Mouse (Mus musculus): ENCODE results near the gene Zc3hav1. TPM values are rescaled to one million over a fixed set of nuclear protein-coding genes. Genes with fewer than 3 reads are reported as not detected.

Zc3hav1 gene
- polyA plus RNA-seq, 1 experiment: 6.1 TPM

GRCm38 (mm10) chr6:38341751-38342665 is 12.4 kb downstream of the Zc3hav1 start:
- Histone ChIP-seq H3K36me3 (replicated peaks; ENCODE audit: low read length) (peaks cover 47% of the 10 kb centered on the region), H3K4me3 (replicated peaks) (peak overlapping the region; percentile 91), H3K9me3 (no peaks in the 10 kb centered on the region), H3K27me3 (replicated peaks) (no peaks in the 10 kb centered on the region), H3K4me1 (peaks cover 92% of the 10 kb centered on the region)
- TF ChIP-seq GATA1 (IDR thresholded peaks at IDR 0.05; ENCODE audit: borderline replicate concordance, low read length) (peak; percentile 16; the same call in 1 of the 3 replicates), FLI1 (IDR thresholded peaks at IDR 0.05; ENCODE audit: low read length) (no peak)

GRCm38 (mm10) chr6:38339078-38339477 is 15.3 kb downstream of the Zc3hav1 start:
- Histone ChIP-seq H3K4me1 (peaks cover 63% of the 10 kb centered on the region), H3K4me3 (replicated peaks) (no peak overlapping the region), H3K36me3 (replicated peaks; ENCODE audit: low read length) (peaks cover 65% of the 10 kb centered on the region), H3K9me3 (no peaks in the 10 kb centered on the region), H3K27me3 (replicated peaks) (no peaks in the 10 kb centered on the region)
- TF ChIP-seq GATA1 (IDR thresholded peaks at IDR 0.05; ENCODE audit: borderline replicate concordance, low read length) (no peak), FLI1 (IDR thresholded peaks at IDR 0.05; ENCODE audit: low read length) (no peak)

DNA sequence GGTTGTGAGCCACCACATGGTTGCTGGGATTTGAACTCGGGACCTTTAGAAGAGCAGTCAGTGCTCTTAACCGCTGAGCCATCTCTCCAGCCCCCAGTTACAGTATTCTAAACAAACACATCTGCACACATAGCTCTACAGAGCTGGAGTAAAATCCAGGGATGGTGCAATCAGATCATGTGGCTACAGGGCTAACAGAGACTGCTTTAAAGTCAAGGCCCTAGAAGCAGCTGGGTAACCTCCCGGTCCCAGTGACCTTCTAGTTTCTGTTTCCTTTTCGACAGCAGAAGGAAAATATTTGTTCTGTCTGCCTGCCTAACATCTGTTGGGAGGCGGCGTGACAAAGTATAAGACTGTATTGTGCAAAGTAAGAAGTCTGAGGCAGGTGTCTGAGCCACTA is 16.5 kb downstream of the Zc3hav1 start:
- Histone ChIP-seq H3K36me3 (replicated peaks; ENCODE audit: low read length) (peaks cover 77% of the 10 kb centered on the region), H3K4me1 (peaks cover 52% of the 10 kb centered on the region), H3K9me3 (no peaks in the 10 kb centered on the region), H3K27me3 (replicated peaks) (no peaks in the 10 kb centered on the region), H3K4me3 (replicated peaks) (no peak overlapping the region)
- TF ChIP-seq GATA1 (IDR thresholded peaks at IDR 0.05; ENCODE audit: borderline replicate concordance, low read length): no peak
- TF ChIP-seq FLI1 (IDR thresholded peaks at IDR 0.05; ENCODE audit: low read length): no peak

DNA sequence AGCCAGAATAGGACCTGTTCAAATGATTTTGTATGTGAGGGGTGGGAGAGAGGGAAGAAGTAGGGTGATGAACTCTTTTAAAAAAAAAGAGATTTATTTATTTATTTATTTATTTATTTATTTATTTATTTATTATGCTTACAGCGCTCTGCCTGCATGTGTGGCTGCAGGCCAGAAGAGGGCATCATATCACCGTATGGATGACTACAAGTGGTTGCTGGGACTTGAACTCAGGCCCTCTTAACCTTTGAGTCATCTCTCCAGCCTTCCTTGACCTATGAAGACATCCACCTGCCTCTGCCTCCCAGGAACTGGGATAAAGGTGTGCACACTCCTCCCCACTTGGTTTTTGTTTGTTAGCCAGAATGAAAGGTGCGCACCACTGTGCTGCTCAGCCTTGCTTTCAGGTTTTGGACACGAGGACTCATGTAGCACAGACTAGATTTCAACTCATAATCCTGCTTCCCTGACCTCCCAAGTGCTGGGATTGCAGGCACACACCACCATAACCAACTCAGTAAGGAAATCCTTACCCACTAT is 17.2 kb downstream of the Zc3hav1 start:
- TF ChIP-seq FLI1 (IDR thresholded peaks at IDR 0.05; ENCODE audit: low read length): no peak
- TF ChIP-seq GATA1 (IDR thresholded peaks at IDR 0.05; ENCODE audit: borderline replicate concordance, low read length): no peak
- H3K27me3 ChIP-seq (replicated peaks): no peaks in the 10 kb centered on the region
- H3K4me3 ChIP-seq (replicated peaks): no peak overlapping the region
- H3K4me1 ChIP-seq: peaks cover 44% of the 10 kb centered on the region
- H3K9me3 ChIP-seq: no peaks in the 10 kb centered on the region
- peaks cover 84% of the 10 kb centered on the region for H3K36me3 ChIP-seq (replicated peaks; ENCODE audit: low read length)

DNA sequence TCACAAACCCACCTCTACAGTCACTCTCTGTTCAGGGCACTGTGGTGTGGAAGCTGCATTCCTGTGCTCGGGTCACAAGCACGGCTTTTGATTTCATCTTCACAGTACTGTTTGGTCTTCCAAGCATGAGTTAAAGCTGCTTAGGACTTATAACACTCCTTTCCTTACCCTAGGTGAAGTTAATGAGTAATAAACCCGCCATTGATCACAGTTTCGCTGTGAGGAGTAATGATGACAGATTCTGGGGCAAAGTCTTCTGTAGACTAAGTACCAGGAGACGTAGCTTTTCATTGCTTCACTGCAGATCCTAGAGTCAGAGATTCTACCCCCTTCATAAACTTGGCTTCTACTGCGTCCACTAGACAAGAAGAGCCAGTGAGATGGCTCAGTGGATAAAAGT is 19.1 kb downstream of the Zc3hav1 start:
- Histone ChIP-seq H3K4me1 (peaks cover 28% of the 10 kb centered on the region), H3K4me3 (replicated peaks) (no peak overlapping the region), H3K27me3 (replicated peaks) (no peaks in the 10 kb centered on the region), H3K9me3 (no peaks in the 10 kb centered on the region), H3K36me3 (replicated peaks; ENCODE audit: low read length) (peaks cover 94% of the 10 kb centered on the region)
- TF ChIP-seq FLI1 (IDR thresholded peaks at IDR 0.05; ENCODE audit: low read length) (no peak), GATA1 (IDR thresholded peaks at IDR 0.05; ENCODE audit: borderline replicate concordance, low read length) (no peak)

- TF ChIP-seq FLI1 (IDR thresholded peaks at IDR 0.05; ENCODE audit: low read length) (no peak), GATA1 (IDR thresholded peaks at IDR 0.05; ENCODE audit: borderline replicate concordance, low read length) (no peak)
- Histone ChIP-seq H3K36me3 (replicated peaks; ENCODE audit: low read length) (peaks cover 86% of the 10 kb centered on the region), H3K27me3 (replicated peaks) (no peaks in the 10 kb centered on the region), H3K4me3 (replicated peaks) (no peak overlapping the region), H3K4me1 (peaks cover 2% of the 10 kb centered on the region; the same call in 1 of the 2 replicates), H3K9me3 (peaks cover 5% of the 10 kb centered on the region)
These were observed 27.8 kb downstream of the Zc3hav1 start for GRCm38 (mm10) chr6:38326596-38326995.

DNA sequence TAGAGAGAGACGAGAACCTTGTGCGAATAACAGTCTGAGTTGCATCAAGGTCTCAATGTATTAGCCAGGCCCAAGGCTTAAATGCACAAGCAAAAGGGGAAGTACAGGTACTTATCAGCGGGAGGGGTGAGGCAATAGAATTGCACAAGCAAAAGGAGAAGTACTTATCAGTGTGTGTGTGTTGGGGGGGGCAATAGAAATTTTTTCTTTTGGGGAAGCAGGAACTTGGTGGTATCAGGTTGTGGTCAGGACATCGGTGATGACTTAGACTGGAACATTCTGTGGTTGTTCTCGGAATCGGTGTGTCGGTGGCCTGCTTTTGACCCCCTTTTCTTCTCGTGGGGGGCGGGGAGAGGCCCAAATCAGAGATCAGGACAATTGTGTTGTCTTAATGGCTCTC is 33.8 kb downstream of the Zc3hav1 start:
- no peak for TF ChIP-seq FLI1 (IDR thresholded peaks at IDR 0.05; ENCODE audit: low read length)
- no peak for TF ChIP-seq GATA1 (IDR thresholded peaks at IDR 0.05; ENCODE audit: borderline replicate concordance, low read length)

GRCm38 (mm10) chr6:38316050-38316449 is 38.4 kb downstream of the Zc3hav1 start:
- H3K4me1 ChIP-seq: peaks cover 43% of the 10 kb centered on the region
- peak overlapping the region; percentile 75 for H3K4me3 ChIP-seq (replicated peaks)
- no peaks in the 10 kb centered on the region for H3K27me3 ChIP-seq (replicated peaks)
- peaks cover 14% of the 10 kb centered on the region for H3K9me3 ChIP-seq
- TF ChIP-seq GATA1 (IDR thresholded peaks at IDR 0.05; ENCODE audit: borderline replicate concordance, low read length): no peak
- TF ChIP-seq FLI1 (IDR thresholded peaks at IDR 0.05; ENCODE audit: low read length): no peak
- H3K36me3 ChIP-seq (replicated peaks; ENCODE audit: low read length): peaks cover 94% of the 10 kb centered on the region

More for the DNA sequence above, 33.8 kb downstream of the Zc3hav1 start:
- H3K4me1 ChIP-seq: peaks cover 20% of the 10 kb centered on the region
- no peaks in the 10 kb centered on the region for H3K27me3 ChIP-seq (replicated peaks)
- H3K36me3 ChIP-seq (replicated peaks; ENCODE audit: low read length): peaks cover 96% of the 10 kb centered on the region
- no peak overlapping the region for H3K4me3 ChIP-seq (replicated peaks)
- peaks cover 24% of the 10 kb centered on the region for H3K9me3 ChIP-seq

GRCm38 (mm10) chr6:38309741-38310140 is 44.7 kb downstream of the Zc3hav1 start:
- Histone ChIP-seq H3K4me1 (peaks cover 45% of the 10 kb centered on the region), H3K4me3 (replicated peaks) (no peak overlapping the region), H3K9me3 (peaks cover 2% of the 10 kb centered on the region; the same call in 1 of the 2 replicates), H3K27me3 (replicated peaks) (no peaks in the 10 kb centered on the region), H3K36me3 (replicated peaks; ENCODE audit: low read length) (peaks cover 96% of the 10 kb centered on the region)
- TF ChIP-seq GATA1 (IDR thresholded peaks at IDR 0.05; ENCODE audit: borderline replicate concordance, low read length): no peak
- no peak for TF ChIP-seq FLI1 (IDR thresholded peaks at IDR 0.05; ENCODE audit: low read length)

GRCm38 (mm10) chr6:38304981-38305380 is 49.4 kb downstream of the Zc3hav1 start:
- H3K27me3 ChIP-seq (replicated peaks): peaks cover 2% of the 10 kb centered on the region
- H3K9me3 ChIP-seq: peaks cover 27% of the 10 kb centered on the region

More at GRCm38 (mm10) chr6:38304981-38305380, 49.4 kb downstream of the Zc3hav1 start:
- H3K4me1 ChIP-seq: peaks cover 10% of the 10 kb centered on the region
- H3K36me3 ChIP-seq (replicated peaks; ENCODE audit: low read length): peaks cover 76% of the 10 kb centered on the region
- H3K4me3 ChIP-seq (replicated peaks): no peak overlapping the region
- TF ChIP-seq FLI1 (IDR thresholded peaks at IDR 0.05; ENCODE audit: low read length): no peak
- no peak for TF ChIP-seq GATA1 (IDR thresholded peaks at IDR 0.05; ENCODE audit: borderline replicate concordance, low read length)
